Mouse (Mus musculus) right cerebral cortex, adult 18-20 months (tissue): ENCODE data around the gene Hoxc5.

Experiments
- DNase-seq: peaks from one replicate; pipeline ENCODE4 v3.0.0; 2022; ENCODE audit warnings: mixed read lengths

Hoxc5 gene

DNA sequence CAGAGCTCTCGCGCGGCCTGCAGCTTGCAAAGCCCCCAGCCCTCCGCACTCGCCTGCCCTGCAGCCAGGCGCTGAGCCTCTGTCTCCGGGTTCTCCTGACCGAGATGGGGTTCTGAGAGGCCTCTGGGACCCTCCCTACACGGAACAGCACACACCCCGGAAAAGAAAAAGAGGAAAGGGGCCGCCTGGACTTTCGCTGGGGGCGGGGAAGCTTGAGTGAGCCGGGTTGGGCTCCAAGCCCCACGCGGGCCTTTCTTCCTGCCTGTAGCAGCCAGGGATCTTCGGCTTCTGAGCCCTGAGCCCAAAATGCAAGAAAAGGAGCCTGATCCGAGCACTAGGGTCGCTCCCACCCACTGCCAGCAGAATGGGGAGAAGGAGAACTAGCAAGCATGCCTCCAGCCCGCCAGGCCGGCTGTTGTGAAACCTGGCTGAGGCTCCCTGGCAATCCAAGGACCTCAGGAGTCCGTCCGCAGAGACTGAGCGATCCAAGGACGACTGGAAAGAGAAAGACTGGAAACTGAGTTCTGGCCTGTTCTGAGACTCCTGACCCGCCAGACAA, 44.8 kb downstream of the Hoxc5 start:
- DNase-seq = no peak

DNA sequence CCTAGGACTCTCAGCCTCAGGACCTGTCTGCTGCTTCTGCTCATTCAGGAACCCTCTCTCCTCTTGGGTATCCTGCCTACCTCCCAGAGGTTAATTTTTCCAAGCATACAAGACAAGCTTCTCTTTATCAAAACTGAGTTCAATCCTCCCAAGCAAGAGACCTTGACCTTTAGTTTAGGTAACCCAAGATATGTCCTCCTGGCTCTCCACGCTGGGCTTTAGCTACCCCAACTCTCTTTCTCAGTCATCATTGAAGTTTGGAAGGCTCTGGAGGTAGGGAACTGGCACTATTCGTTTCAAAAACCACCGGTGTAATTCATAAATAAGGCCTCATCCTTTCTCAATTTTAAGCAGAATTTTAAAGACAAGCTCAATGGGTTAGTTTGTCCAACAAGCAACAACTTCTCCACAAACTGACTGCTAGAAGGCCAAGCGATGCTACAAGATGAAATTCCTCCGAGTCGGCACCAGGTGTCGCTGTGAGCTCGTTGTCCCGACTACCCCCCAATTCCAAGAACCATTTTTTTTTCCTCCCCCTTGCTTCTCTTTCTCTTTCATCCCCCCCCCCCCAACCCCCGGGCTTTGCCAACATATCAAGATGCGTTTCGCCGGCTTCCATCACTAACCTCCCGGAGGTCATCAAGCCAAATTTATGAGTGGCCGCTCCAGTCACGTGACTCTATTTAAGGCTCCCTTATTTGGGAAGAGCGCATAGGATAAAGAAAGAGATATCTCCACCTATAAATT, 46.2 kb downstream of the Hoxc5 start:
- DNase-seq = peak; percentile 39

- no peak for DNase-seq
Measured at GRCm38 (mm10) chr15:103014166-103015008, 47.1 kb downstream of the Hoxc5 start.

- no peak for DNase-seq
Measured at GRCm38 (mm10) chr15:103015009-103015399, 47.8 kb downstream of the Hoxc5 start.

GRCm38 (mm10) chr15:103015406-103016166, 48.3 kb downstream of the Hoxc5 start:
- no peak for DNase-seq

DNA sequence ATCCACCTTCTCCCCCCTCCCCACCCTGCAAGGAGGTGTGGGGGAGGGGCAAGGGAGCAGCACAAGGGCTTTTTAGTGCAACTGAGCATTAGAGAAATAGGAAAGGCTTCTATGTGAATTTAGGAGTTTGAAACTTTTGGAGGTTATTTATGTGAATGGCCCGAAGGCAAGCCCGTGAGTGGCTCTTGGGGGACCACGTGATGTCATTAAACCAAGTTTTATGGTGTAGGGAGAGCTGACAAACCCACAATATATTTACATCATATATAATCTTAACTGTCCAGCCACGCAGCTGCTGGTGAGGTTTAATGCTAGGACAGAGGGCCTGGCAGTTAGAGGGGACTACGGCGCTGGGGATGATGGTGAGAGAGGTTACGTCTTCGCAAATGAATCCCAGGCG, 51.4 kb downstream of the Hoxc5 start, which contains the start of gene Hoxc4:
Hoxc4 (plus strand) TSS at position 299 of the 400 bp plus-strand sequence.
- no peak for DNase-seq

DNA sequence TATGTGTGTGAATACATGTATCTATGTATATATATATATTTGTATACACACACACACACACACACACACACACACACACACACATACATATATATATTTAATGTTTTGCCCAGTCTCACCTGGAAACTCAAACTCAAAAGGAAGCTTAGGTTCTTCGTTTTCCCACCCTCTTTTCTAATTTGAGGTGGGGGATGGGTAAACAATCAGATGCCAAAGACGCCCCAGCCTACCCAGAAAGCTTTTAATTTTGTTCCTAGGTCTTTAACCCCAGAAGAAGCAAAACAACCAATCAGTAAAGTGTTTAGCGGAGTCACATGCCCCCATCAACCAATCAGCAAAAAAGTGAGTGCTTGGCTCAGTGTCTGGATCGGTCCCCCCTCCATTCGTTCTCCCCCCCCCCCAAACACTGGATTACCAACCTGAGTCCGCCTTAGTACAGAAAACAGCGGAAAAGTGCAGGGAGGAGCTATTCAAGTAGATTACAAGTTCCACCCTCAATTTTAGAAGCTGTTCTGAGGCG, 53.7 kb downstream of the Hoxc5 start:
- no peak for DNase-seq

- DNase-seq = no peak
Measured at GRCm38 (mm10) chr15:103021544-103021943, 54.3 kb downstream of the Hoxc5 start.

DNA sequence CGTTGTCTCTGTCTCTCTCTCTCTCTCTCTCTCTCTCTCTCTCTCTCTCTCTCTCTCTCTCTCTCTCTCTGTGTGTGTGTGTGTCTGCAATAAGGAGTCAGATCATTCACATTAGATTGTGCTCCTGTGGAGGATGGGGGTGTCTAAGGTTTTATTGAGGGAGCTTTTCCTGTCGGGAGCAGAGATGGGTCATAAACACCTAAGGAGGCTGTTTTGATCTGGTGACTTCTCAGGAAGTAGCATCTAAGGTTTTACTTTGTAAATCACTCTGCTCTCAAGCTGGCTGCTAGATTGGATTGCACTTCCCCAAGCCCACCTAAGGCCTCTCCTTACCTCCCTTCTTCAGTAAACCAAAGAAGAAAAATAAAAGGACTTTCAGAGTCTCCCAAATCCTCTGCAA, 56.9 kb downstream of the Hoxc5 start:
- DNase-seq = no peak

DNA sequence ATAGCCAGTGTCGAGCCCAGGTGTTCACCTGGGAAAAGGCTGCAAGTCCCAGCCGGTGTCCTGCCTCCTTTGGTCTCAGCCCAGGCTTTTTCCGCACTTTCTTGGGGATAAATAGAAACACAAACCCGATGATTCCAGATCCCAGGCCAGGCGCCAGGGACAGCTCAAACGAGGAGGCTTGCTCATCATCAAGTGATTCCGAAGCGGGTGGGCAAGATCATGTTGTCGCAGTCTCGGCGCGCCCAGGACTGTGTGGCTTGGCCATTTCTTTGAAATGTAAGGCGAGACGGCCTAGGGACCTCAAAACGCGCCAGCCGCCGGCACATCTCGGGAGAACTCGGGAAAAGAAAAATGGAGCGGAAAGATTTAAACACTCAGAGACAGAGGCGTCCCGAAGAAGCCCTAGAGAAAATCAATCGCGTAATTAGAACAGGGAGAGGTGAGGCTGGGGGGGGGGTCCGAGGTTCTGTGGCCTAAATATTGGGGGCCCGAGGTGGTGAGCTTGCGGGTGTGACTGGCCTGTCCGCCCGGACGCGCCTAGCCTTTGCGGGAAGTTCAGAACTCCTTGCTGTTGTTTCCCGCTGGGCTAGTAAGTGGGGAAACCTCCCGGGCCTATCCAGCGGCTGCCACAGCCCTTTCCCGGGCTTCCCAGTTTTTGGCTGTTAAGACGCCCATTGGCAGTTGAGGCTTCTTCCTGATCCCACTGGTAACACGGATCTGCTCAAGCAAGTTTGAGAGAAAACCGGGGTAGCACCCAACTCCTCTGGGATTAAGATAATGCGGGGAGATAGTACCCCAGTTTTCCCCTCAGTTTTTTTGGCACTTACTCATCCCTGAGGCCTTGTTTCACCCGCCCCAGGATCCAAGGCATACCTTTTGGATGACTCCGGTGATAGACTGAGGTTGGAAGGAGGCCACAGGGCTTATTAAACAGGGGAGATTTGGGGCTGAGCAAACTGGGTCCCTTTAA, 60.3 kb downstream of the Hoxc5 start:
- no peak for DNase-seq

DNA sequence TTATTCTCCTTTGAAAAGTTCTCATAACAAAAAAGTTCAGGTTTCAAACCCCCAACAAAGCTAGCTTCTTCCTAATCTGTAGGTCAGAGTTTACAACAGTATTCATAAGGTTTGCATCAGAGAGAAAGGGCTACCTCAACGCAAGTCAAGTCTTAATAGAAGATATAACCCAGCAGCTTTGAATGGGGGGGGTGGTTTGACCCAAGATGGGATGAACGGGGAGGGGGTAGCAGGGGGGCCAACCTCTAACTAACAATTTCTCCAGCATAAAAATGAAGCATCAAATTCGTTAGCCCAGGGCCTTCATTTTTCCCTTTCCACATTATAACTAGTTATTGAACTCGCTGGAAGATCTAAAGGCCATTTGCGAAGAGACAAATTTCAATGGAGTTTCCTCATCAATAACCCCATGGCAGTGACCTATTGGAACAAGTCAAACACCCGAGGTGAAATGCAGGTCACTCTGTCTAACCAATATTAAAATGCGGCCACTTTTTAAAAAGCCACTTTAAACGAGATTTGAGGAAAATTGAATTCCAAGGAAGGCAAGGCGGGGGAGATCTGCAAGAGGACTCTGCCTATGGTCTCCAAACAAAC, 61.8 kb downstream of the Hoxc5 start:
- no peak for DNase-seq

GRCm38 (mm10) chr15:103030142-103030541, 62.9 kb downstream of the Hoxc5 start:
- DNase-seq = no peak

DNA sequence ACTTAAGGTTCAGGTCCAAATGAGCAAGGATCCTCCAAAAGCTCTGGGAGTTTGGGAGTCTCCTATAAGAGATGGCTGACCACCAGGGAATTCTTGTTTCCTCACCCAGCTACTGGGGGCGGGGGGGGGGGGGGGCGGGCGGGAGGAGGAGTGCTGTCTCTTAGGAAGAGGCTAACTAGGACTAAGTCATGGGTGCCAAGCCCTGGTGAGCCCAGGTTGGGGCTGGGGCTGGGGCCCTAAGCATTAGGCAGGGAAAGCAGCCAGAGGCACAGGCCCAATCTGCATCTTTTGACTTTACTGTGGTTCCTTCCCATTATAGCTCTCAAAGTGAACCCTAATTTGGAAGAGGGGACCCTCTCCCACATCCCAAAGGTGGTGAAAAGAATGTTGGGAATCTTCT, 64.9 kb downstream of the Hoxc5 start:
- no peak for DNase-seq

- DNase-seq = no peak
Measured at GRCm38 (mm10) chr15:103032646-103033575, 65.7 kb downstream of the Hoxc5 start.

- no peak for DNase-seq
Measured at GRCm38 (mm10) chr15:103034043-103034806, 67.0 kb downstream of the Hoxc5 start.

- no peak for DNase-seq
Measured at GRCm38 (mm10) chr15:103034807-103035547, 67.7 kb downstream of the Hoxc5 start.

DNA sequence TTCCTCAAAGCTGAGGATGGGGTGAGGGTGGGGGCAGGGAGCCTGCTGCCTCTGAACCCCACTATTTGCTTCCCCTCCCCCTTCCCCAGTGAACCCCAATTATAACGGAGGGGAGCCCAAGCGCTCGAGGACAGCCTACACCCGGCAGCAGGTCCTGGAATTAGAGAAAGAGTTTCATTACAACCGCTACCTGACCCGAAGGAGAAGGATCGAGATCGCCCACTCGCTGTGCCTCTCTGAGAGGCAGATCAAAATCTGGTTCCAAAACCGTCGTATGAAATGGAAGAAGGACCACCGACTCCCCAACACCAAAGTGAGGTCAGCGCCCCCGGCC, 68.3 kb downstream of the Hoxc5 start:
- no peak for DNase-seq

DNA sequence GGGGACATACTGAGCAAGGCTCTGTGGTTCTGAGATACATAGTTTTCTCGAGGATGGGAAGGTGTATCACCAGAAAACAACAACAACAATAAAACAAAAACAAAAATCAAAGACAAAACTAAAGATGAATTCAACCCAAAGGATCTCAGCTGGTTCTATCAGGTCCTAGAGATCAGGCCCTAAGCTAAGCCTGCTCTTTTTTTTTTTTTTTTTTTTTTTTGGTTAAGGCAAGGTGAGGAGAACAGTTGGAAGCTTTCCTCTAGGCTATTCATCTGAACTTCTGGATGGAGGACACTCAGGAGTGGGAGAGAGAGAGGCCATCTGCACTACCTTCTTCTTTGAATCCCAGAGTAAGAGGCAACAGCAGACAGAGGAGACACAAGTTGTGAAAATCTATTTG, 70.3 kb downstream of the Hoxc5 start:
- no peak for DNase-seq
